Mouse (Mus musculus) ES-E14 (cell line): ENCODE data around the gene Rnf2. TPM values are rescaled to one million over a fixed set of nuclear protein-coding genes. Genes with fewer than 3 reads are reported as not detected.
A peak's percentile ranks its signal among the peaks of the same experiment; 100 is the strongest.

Experiments used
- DNase-seq: peaks from one replicate; pipeline ENCODE4 v3.0.0-alpha.2; 2013; ENCODE audit warnings: low read depth, low spot score
- H3K27ac ChIP-seq: 2 replicates; pipeline ENCODE4 v1.5.1; 2012; ENCODE audit warnings: low read depth, mild to moderate bottlenecking, low read length, moderate library complexity, mixed read lengths; ENCODE audit not compliant: poor library complexity, insufficient read depth, severe bottlenecking
- H3K36me3 ChIP-seq: 2 replicates; pipeline ENCODE4 v1.6.1; 2012; ENCODE audit warnings: mild to moderate bottlenecking, low read length, moderate library complexity, mixed read lengths; ENCODE audit not compliant: control insufficient read depth, poor library complexity, insufficient read depth, severe bottlenecking
- H3K4me1 ChIP-seq, 2 experiments: fragments of 150-350 bp in 1 of 2; sonication (generic) in 1 of 2; 2 replicates each; pipeline ENCODE4 v1.6.1; 2012; ENCODE audit warnings: low read length in 2 of 2, mild to moderate bottlenecking in 1 of 2, mixed read lengths in 1 of 2; ENCODE audit not compliant: control insufficient read depth in 2 of 2, insufficient read depth in 2 of 2, poor library complexity in 1 of 2
- H3K4me3 ChIP-seq, 2 experiments: fragments of 150-350 bp in 1 of 2; sonication (generic) in 1 of 2; 2 replicates each; pipeline ENCODE4 v1.5.1; 2012; ENCODE audit warnings: low read length in 2 of 2, low read depth in 1 of 2, mild to moderate bottlenecking in 1 of 2, mixed read lengths in 1 of 2; ENCODE audit not compliant: insufficient read depth in 1 of 2, poor library complexity in 1 of 2, severe bottlenecking in 1 of 2
- H3K9ac ChIP-seq: 2 replicates; pipeline ENCODE4 v1.6.1; 2012; ENCODE audit warnings: low read depth, mild to moderate bottlenecking, low read length, mixed read lengths; ENCODE audit not compliant: poor library complexity, insufficient read depth, severe bottlenecking
- H3K9me3 ChIP-seq: fragments of 150-350 bp; sonication (generic); 2 replicates; pipeline ENCODE4 v1.6.1; 2012; ENCODE audit warnings: low read depth, mild to moderate bottlenecking, low read length; ENCODE audit not compliant: control insufficient read depth, insufficient read depth
- CHD2 ChIP-seq: IDR thresholded peaks from 2 replicates; pipeline ENCODE4 v1.6.1; 2014; ENCODE audit warnings: mild to moderate bottlenecking, low read depth, low read length, inconsistent platforms
- HCFC1 ChIP-seq: IDR thresholded peaks from 2 replicates; pipeline ENCODE4 v1.6.1; 2012; ENCODE audit warnings: low read length, inconsistent platforms, borderline replicate concordance; ENCODE audit not compliant: insufficient read depth
- MAFK ChIP-seq: IDR thresholded peaks from 2 replicates; pipeline ENCODE4 v1.6.1; 2014; ENCODE audit warnings: mild to moderate bottlenecking, low read depth, low read length, inconsistent platforms; ENCODE audit not compliant: insufficient read depth
- ZC3H11A ChIP-seq: IDR thresholded peaks from 2 replicates; pipeline ENCODE4 v1.6.1; 2012; ENCODE audit warnings: low read depth, mild to moderate bottlenecking, inconsistent platforms, low read length, borderline replicate concordance
- ZNF384 ChIP-seq: IDR thresholded peaks from 2 replicates; pipeline ENCODE4 v1.6.1; 2012; ENCODE audit warnings: low read depth, low read length, inconsistent platforms
- in situ Hi-C, 2 experiments: fragments of 600-800 bp; cut with MboI; formaldehyde crosslinking; loops; one replicate each; pipeline ENCODE4 v1.15.1; 2025; ENCODE audit warnings: low sequenced_read_pairs in 2 of 2, inconsistent platforms in 1 of 2; ENCODE audit not compliant: unreplicated experiment in 2 of 2
- total RNA-seq: library from RNA; depleted of rRNA; stranded (reverse); fragments of 300-350 nt; gene quantifications from 2 replicates; pipeline ENCODE4 v1.2.3, GENCODE M21; 2012

Rnf2 gene
- total RNA-seq, 1 experiment: 58.9 TPM

- H3K36me3 ChIP-seq: peaks cover 15% of the 10 kb centered on the region
- no peak overlapping the region for H3K9ac ChIP-seq
- H3K27ac ChIP-seq: no peak overlapping the region
- TF ChIP-seq ZNF384: no peak
- no peak for TF ChIP-seq HCFC1
- no peak for TF ChIP-seq CHD2
- no peak for TF ChIP-seq MAFK
- H3K4me1 ChIP-seq: no peaks in the 10 kb centered on the region
- DNase-seq: no peak
- no peaks in the 10 kb centered on the region for H3K9me3 ChIP-seq
- in situ Hi-C loops: loop anchor here (10.0 kb wide), 1 partner anchor 255 kb away; no protein-coding TSS in a partner anchor
- H3K4me3 ChIP-seq: no peak overlapping the region
These were observed 50.9 kb downstream of the Rnf2 start for GRCm38 (mm10) chr1:151449866-151450265.

- H3K4me3 ChIP-seq: no peak overlapping the region
- peaks cover 8% of the 10 kb centered on the region for H3K36me3 ChIP-seq
- H3K9ac ChIP-seq: no peak overlapping the region
- DNase-seq: no peak
- H3K4me1 ChIP-seq: no peaks in the 10 kb centered on the region
- in situ Hi-C loops: no loop called here
- H3K9me3 ChIP-seq: no peaks in the 10 kb centered on the region
- TF ChIP-seq ZNF384: no peak
- TF ChIP-seq MAFK: no peak
- no peak for TF ChIP-seq ZC3H11A
- H3K27ac ChIP-seq: no peak overlapping the region
These were observed 65.3 kb downstream of the Rnf2 start for GRCm38 (mm10) chr1:151435431-151435830.

- in situ Hi-C loops: no loop called here
- TF ChIP-seq ZNF384: no peak
- no peak for TF ChIP-seq CHD2
- TF ChIP-seq HCFC1: no peak
- TF ChIP-seq ZC3H11A: no peak
- TF ChIP-seq MAFK: no peak
- H3K4me1 ChIP-seq: peaks cover 0 to 7% of the 10 kb centered on the region in 2 experiments; a peak in 2 of 4 replicates
- no peak overlapping the region for H3K27ac ChIP-seq
- peak overlapping the region; percentile 87 to 94 for H3K4me3 ChIP-seq
- DNase-seq: no peak
- H3K9ac ChIP-seq: peak overlapping the region; percentile 93; the same call in 1 of the 2 replicates
- no peaks in the 10 kb centered on the region for H3K9me3 ChIP-seq
- H3K36me3 ChIP-seq: peaks cover 3% of the 10 kb centered on the region; the same call in 1 of the 2 replicates
These were observed 71.4 kb downstream of the Rnf2 start for GRCm38 (mm10) chr1:151429316-151429715.

- no peaks in the 10 kb centered on the region for H3K9me3 ChIP-seq
- in situ Hi-C loops: no loop called here
- TF ChIP-seq CHD2 (no peak), MAFK (no peak), ZNF384 (no peak), HCFC1 (peak; percentile 97), ZC3H11A (no peak)
These were observed 72.2 kb downstream of the Rnf2 start, which contains the start of the genes Swt1 and Trmt1l for GRCm38 (mm10) chr1:151428263-151429221. Gene Swt1, minus strand, starts transcription at chr1:151428455. Gene Trmt1l, plus strand, starts transcription at chr1:151428542.

More at GRCm38 (mm10) chr1:151428263-151429221, 72.2 kb downstream of the Rnf2 start, which contains the start of the genes Swt1 and Trmt1l:
- DNase-seq: peak; percentile 99
- Histone ChIP-seq H3K4me3 (peak within 1 kb of the TSS; percentile 87 to 99), H3K9ac (peak within 1 kb of the TSS; percentile 95), H3K36me3 (no peaks in the 10 kb centered on the region), H3K4me1 (peaks cover 0 to 7% of the 10 kb centered on the region in 2 experiments; a peak in 2 of 4 replicates), H3K27ac (peak within 1 kb of the TSS; percentile 92)
